Mouse (Mus musculus) intestine, postnatal 0 days (tissue): ENCODE measurements at regions not wholly inside any gene's neighbourhood (a gene's known extent, or its start where the extent isn't known, plus 50 kb on each side); places are given as distances from the start of the nearest gene placed in this dataset.
A peak's percentile ranks its signal among the peaks of the same experiment; 100 is the strongest.

Experiments used
- ATAC-seq: fragments of 200-750 bp; cut with Nextera tagmentation; 2 replicates; pipeline ENCODE4 v1.8.0; 2017; ENCODE audit warnings: mild to moderate bottlenecking, moderate TSS enrichment, moderate library complexity
- H3K27ac ChIP-seq: fragments of 300-500 bp; sonication (generic); 2 replicates; pipeline ENCODE4 v1.5.1; 2014; ENCODE audit warnings: mild to moderate bottlenecking, low read depth, low read length, moderate library complexity
- H3K27me3 ChIP-seq: fragments of 300-500 bp; sonication (generic); replicated peaks from 2 replicates; pipeline ENCODE4 v1.6.1; 2014; ENCODE audit warnings: low read length, mixed read lengths; ENCODE audit not compliant: control insufficient read depth, insufficient read depth
- H3K36me3 ChIP-seq: fragments of 300-500 bp; sonication (generic); 2 replicates; pipeline ENCODE4 v1.6.1; 2014; ENCODE audit warnings: mild to moderate bottlenecking, moderate library complexity; ENCODE audit not compliant: control insufficient read depth, insufficient read depth
- H3K4me1 ChIP-seq: fragments of 300-500 bp; sonication (generic); replicated peaks from 2 replicates; pipeline ENCODE4 v1.6.1; 2014; ENCODE audit warnings: antibody characterized with exemption, low read length, mixed read lengths; ENCODE audit not compliant: control insufficient read depth, insufficient read depth
- H3K4me2 ChIP-seq: fragments of 300-500 bp; sonication (generic); replicated peaks from 2 replicates; pipeline ENCODE4 v1.6.1; 2014; ENCODE audit warnings: low read depth, mild to moderate bottlenecking, moderate library complexity
- H3K4me3 ChIP-seq: fragments of 300-500 bp; sonication (generic); 2 replicates; pipeline ENCODE4 v1.5.1; 2014; ENCODE audit warnings: low read depth, low read length
- H3K9ac ChIP-seq: fragments of 300-500 bp; sonication (generic); 2 replicates; pipeline ENCODE4 v1.6.1; 2014; ENCODE audit warnings: mild to moderate bottlenecking, low read depth, low read length
- H3K9me3 ChIP-seq: fragments of 300-500 bp; sonication (generic); 2 replicates; pipeline ENCODE4 v1.6.1; 2016; ENCODE audit warnings: mixed run types; ENCODE audit not compliant: control insufficient read depth
- CTCF ChIP-seq: sonication (generic); IDR thresholded peaks from 2 replicates; pipeline ENCODE4 v1.5.1; 2016; ENCODE audit warnings: low read depth, mild to moderate bottlenecking, control low read depth, antibody characterized with exemption, moderate library complexity
- WGBS: fragments of 180-500 bp; shearing (Covaris S2); extraction: QIAGEN DNeasy Blood & Tissue Kit; methylation state at CpG from one replicate; pipeline ENCODE4 v1.1.7; 2014; 5-methylcytosine and 5-hydroxymethylcytosine counted together

DNA sequence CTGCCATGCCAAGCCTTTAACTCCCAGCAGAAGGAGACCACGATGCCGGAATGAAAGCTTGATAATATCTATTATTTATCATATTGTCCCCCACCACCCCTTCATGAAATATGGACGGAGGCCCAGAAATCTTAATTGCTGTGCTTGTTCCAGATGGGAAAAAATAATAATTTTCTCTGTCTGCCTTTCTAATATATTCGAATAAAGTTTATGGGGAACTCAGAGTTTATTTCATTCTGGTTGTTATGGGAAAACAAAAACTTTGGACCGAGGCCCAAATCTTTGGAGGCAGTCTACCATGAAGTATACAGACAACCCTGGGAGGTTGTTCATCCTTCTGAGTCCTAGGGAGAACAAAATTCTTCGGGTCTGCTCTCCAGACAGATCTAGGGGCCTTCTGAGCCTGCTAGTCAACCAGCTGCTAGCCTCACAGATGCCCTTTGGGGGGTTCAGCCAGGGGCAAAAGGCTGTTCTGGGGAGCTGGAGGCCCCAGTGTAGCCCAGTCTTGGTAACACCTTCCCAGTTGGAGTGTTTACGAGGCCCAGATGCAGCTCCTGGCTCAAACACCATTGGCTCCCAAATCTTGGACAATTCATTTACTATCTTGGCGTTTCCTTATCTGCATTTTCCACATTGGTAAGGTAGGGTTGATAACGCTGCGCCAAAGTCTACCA, 106.3 kb upstream of the Stx18 start:
- 60% methylated on average over 10 of the region's 10 CpGs for WGBS
- Histone ChIP-seq H3K4me1 (no peaks in the 10 kb centered on the region), H3K36me3 (no peaks in the 10 kb centered on the region), H3K4me3 (no peak overlapping the region), H3K27me3 (no peaks in the 10 kb centered on the region), H3K27ac (no peak overlapping the region), H3K9ac (no peak overlapping the region), H3K9me3 (no peaks in the 10 kb centered on the region), H3K4me2 (no peak overlapping the region)
- ATAC-seq: no peak
- TF ChIP-seq CTCF: no peak

GRCm38 (mm10) chr5:37920481-37920880, 96.1 kb upstream of the Msx1 start:
- Histone ChIP-seq H3K4me1 (no peaks in the 10 kb centered on the region), H3K9me3 (no peaks in the 10 kb centered on the region), H3K9ac (no peak overlapping the region), H3K36me3 (no peaks in the 10 kb centered on the region), H3K27ac (no peak overlapping the region), H3K27me3 (peaks cover 17% of the 10 kb centered on the region), H3K4me3 (no peak overlapping the region), H3K4me2 (no peak overlapping the region)
- TF ChIP-seq CTCF: no peak
- 21% methylated on average over 2 of the region's 2 CpGs for WGBS
- no peak for ATAC-seq

- peaks cover 17% of the 10 kb centered on the region for H3K27me3 ChIP-seq
- H3K36me3 ChIP-seq: no peaks in the 10 kb centered on the region
- H3K27ac ChIP-seq: no peak overlapping the region
- no peak overlapping the region for H3K9ac ChIP-seq
- no peak overlapping the region for H3K4me2 ChIP-seq
- H3K9me3 ChIP-seq: no peaks in the 10 kb centered on the region
- no peak for TF ChIP-seq CTCF
- ATAC-seq: no peak
- WGBS: 82% methylated on average over 3 of the region's 3 CpGs
- H3K4me3 ChIP-seq: no peak overlapping the region
- no peaks in the 10 kb centered on the region for H3K4me1 ChIP-seq
Observed at GRCm38 (mm10) chr5:37919102-37919501, 94.7 kb upstream of the Msx1 start.

DNA sequence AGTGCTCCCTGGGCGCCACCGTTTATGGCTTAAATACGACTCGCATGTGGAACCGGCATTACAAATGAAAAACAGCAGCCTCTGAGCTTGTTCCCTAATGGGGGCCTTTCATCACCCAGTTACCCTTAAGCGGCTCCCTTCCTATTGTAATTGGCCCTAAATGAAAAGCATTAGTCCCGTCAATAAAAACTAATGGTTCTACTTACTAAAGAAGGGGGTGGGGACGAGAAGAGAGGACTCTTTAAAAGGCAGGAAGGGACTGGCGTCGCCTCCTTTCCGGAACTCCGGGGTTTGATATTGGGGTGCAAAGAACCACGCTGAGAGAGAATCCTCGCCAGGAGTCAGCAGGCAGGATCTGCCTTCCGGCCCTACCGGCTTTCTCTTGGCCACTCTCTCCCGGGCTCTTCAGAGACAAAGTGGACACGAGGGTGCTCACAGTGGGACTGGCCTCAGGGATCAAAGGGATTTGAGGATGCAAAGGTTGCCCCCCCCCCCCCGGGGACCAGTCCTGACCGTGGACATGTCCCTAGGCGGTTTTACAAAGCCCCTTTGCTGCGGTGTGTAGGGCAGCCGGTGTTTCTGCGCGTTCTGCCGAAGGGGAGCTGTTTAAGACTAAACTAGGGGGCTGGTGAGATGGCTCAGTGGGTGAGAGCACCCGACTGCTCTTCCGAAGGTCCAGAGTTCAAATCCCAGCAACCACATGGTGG, 93.8 kb upstream of the Msx1 start:
- Histone ChIP-seq H3K4me3 (no peak overlapping the region), H3K4me1 (no peaks in the 10 kb centered on the region), H3K36me3 (no peaks in the 10 kb centered on the region), H3K9ac (no peak overlapping the region), H3K4me2 (no peak overlapping the region), H3K27me3 (peaks cover 17% of the 10 kb centered on the region), H3K9me3 (no peaks in the 10 kb centered on the region), H3K27ac (no peak overlapping the region)
- TF ChIP-seq CTCF: no peak
- WGBS: 8% methylated on average over 28 of the region's 28 CpGs
- ATAC-seq: no peak

DNA sequence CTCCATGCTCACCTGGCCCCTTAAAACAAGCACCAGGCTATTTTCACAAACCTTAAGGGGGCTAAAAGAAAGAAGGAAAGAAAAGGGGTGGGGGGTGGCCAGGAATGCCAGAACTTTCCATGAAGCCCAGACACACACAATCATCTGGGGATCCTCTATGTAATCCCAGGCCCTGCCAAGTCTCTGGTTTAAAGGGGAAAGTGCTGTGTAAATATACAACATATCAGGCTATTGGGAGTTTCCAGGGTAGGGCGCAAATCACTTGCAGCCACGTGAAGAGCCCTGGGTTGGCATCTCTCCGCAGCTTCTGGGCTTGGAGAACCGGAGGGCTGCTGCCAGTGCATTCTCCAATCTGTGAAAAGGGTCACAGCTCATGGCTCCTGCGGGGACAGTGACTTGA, 92.8 kb upstream of the Msx1 start:
- no peak overlapping the region for H3K4me3 ChIP-seq
- H3K27ac ChIP-seq: no peak overlapping the region
- no peak for ATAC-seq
- no peak for TF ChIP-seq CTCF
- H3K9ac ChIP-seq: no peak overlapping the region
- 12% methylated on average over 5 of the region's 5 CpGs for WGBS
- H3K4me1 ChIP-seq: no peaks in the 10 kb centered on the region
- H3K4me2 ChIP-seq: no peak overlapping the region
- H3K9me3 ChIP-seq: no peaks in the 10 kb centered on the region
- no peaks in the 10 kb centered on the region for H3K36me3 ChIP-seq
- peaks cover 17% of the 10 kb centered on the region for H3K27me3 ChIP-seq

GRCm38 (mm10) chr5:37904683-37905352, 80.4 kb upstream of the Msx1 start:
- no peak for ATAC-seq

More at GRCm38 (mm10) chr5:37904683-37905352, 80.4 kb upstream of the Msx1 start:
- 48% methylated on average over 5 of the region's 5 CpGs for WGBS
- no peak overlapping the region for H3K27ac ChIP-seq
- no peak overlapping the region for H3K4me3 ChIP-seq
- H3K9ac ChIP-seq: no peak overlapping the region
- H3K27me3 ChIP-seq: peaks cover 26% of the 10 kb centered on the region
- H3K9me3 ChIP-seq: no peaks in the 10 kb centered on the region
- peak; percentile 68 for TF ChIP-seq CTCF
- no peaks in the 10 kb centered on the region for H3K36me3 ChIP-seq
- no peak overlapping the region for H3K4me2 ChIP-seq
- no peaks in the 10 kb centered on the region for H3K4me1 ChIP-seq
